Mouse (Mus musculus) hindbrain, embryonic 16.5 days (tissue): ENCODE measurements around the gene Cd38. TPM values are rescaled to one million over a fixed set of nuclear protein-coding genes. Genes with fewer than 3 reads are reported as not detected.

Source experiments
- ATAC-seq: fragments of 200-750 bp; cut with Nextera tagmentation; 2 replicates; pipeline ENCODE4 v1.8.0; 2017; ENCODE audit warnings: moderate TSS enrichment, moderate library complexity
- H3K27ac ChIP-seq: fragments of 300-500 bp; sonication (generic); 2 replicates; pipeline ENCODE4 v1.5.1; 2014; ENCODE audit warnings: low read depth, mild to moderate bottlenecking, control low read depth, low read length, moderate library complexity
- H3K27me3 ChIP-seq: fragments of 300-500 bp; sonication (generic); replicated peaks from 2 replicates; pipeline ENCODE4 v1.6.1; 2014; ENCODE audit warnings: low read length; ENCODE audit not compliant: control insufficient read depth, insufficient read depth
- H3K36me3 ChIP-seq: fragments of 300-500 bp; sonication (generic); 2 replicates; pipeline ENCODE4 v1.6.1; 2014; ENCODE audit warnings: mild to moderate bottlenecking, low read length, moderate library complexity, mixed read lengths; ENCODE audit not compliant: control insufficient read depth, insufficient read depth
- H3K4me1 ChIP-seq: fragments of 300-500 bp; sonication (generic); 2 replicates; pipeline ENCODE4 v1.6.1; 2014; ENCODE audit warnings: low read depth, low read length; ENCODE audit not compliant: control insufficient read depth, insufficient read depth
- H3K4me2 ChIP-seq: fragments of 300-500 bp; sonication (generic); 2 replicates; pipeline ENCODE4 v1.6.1; 2014; ENCODE audit warnings: mild to moderate bottlenecking, low read length, control low read depth, moderate library complexity
- H3K4me3 ChIP-seq: fragments of 300-500 bp; sonication (generic); 2 replicates; pipeline ENCODE4 v1.5.1; 2014; ENCODE audit warnings: mild to moderate bottlenecking, low read length, control low read depth, moderate library complexity
- H3K9ac ChIP-seq: fragments of 300-500 bp; sonication (generic); 2 replicates; pipeline ENCODE4 v1.6.1; 2014; ENCODE audit warnings: low read depth, mild to moderate bottlenecking, control low read depth, low read length, moderate library complexity
- H3K9me3 ChIP-seq: fragments of 300-500 bp; sonication (generic); 2 replicates; pipeline ENCODE4 v1.6.1; 2014; ENCODE audit warnings: mild to moderate bottlenecking, low read length, moderate library complexity; ENCODE audit not compliant: control insufficient read depth
- WGBS: fragments of 180-500 bp; shearing (Covaris S2); extraction: QIAGEN DNeasy Blood & Tissue Kit; methylation state at CpG from one replicate; pipeline ENCODE4 v1.1.7; 2014; 5-methylcytosine and 5-hydroxymethylcytosine counted together
- polyA plus RNA-seq: library from polyadenylated mRNA; unstranded; fragments of >200 nt; fragmentation: Nextera tagmentation; extraction: Ambion mirVana; gene quantifications from 2 replicates; pipeline ENCODE4 v1.2.1, GENCODE M21; 2015

Gene Cd38
- polyA plus RNA-seq, 1 experiment from 2014 or later, result 2.8 TPM

- ATAC-seq, result no peak
- Histone ChIP-seq H3K9ac (no peak overlapping the region), H3K9me3 (no peaks in the 10 kb centered on the region), H3K4me2 (no peak overlapping the region), H3K4me1 (no peaks in the 10 kb centered on the region), H3K36me3 (no peaks in the 10 kb centered on the region), H3K4me3 (no peak overlapping the region), H3K27ac (no peak overlapping the region), H3K27me3 (no peaks in the 10 kb centered on the region)
- 44% methylated on average over 5 of the region's 5 CpGs for WGBS
Measured at GRCm38 (mm10) chr5:43837372-43837771, 31.0 kb upstream of the Cd38 start.

- Histone ChIP-seq H3K4me3 (no peak overlapping the region), H3K27ac (no peak overlapping the region), H3K9ac (no peak overlapping the region; the same call in 1 of the 2 replicates), H3K36me3 (no peaks in the 10 kb centered on the region), H3K27me3 (no peaks in the 10 kb centered on the region), H3K9me3 (no peaks in the 10 kb centered on the region), H3K4me1 (no peaks in the 10 kb centered on the region), H3K4me2 (no peak overlapping the region)
- peak; percentile 76 for ATAC-seq
- 48% methylated on average over 11 of the region's 11 CpGs for WGBS
Measured at GRCm38 (mm10) chr5:43841144-43842010, 27.0 kb upstream of the Cd38 start.

DNA sequence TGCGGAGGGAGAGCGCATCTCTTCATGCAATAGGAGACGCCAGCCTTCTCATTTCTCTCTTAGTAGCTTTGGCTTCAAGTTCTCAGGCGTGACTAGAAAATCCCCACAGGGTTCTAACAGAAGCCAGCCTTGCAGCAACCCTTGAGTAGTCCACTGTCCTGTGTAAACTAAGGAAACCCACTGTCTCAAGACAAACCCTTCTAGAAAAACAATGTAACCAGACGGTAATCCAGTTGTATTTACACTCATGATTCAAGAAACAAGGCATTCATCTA, 26.4 kb upstream of the Cd38 start:
- no peak overlapping the region for H3K4me2 ChIP-seq
- no peak overlapping the region; the same call in 1 of the 2 replicates for H3K9ac ChIP-seq
- H3K27me3 ChIP-seq, result no peaks in the 10 kb centered on the region
- WGBS, result 82% methylated on average over 5 of the region's 5 CpGs
- H3K4me3 ChIP-seq, result no peak overlapping the region
- H3K4me1 ChIP-seq, result no peaks in the 10 kb centered on the region
- H3K36me3 ChIP-seq, result no peaks in the 10 kb centered on the region
- no peak for ATAC-seq
- no peaks in the 10 kb centered on the region for H3K9me3 ChIP-seq
- H3K27ac ChIP-seq, result no peak overlapping the region

- Histone ChIP-seq H3K9ac (no peak overlapping the region), H3K27me3 (no peaks in the 10 kb centered on the region), H3K4me3 (no peak overlapping the region), H3K4me1 (no peaks in the 10 kb centered on the region), H3K4me2 (no peak overlapping the region), H3K36me3 (no peaks in the 10 kb centered on the region), H3K27ac (no peak overlapping the region), H3K9me3 (no peaks in the 10 kb centered on the region)
- WGBS, result 72% methylated on average over 3 of the region's 3 CpGs
- ATAC-seq, result no peak
Measured at GRCm38 (mm10) chr5:43842576-43843155, 25.7 kb upstream of the Cd38 start.

DNA sequence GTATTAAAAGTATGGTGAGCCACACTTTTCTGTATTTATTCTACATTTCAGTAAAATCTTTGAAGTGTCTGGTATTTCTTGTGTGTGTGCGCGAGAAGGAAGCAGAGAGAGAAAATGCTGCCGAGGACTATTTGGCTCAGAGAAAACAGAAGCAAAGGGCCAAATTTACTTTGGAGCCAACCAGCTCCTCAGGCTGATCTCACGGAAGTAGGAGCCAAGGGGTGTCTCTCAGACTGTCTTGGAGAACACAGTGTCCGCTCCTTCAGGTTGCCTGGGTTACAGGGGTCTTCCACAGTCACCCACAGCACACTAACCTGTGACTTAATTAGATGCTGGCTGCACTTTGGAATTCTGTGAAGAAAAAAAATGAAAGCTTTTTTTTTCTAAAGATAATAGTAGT, 23.3 kb upstream of the Cd38 start:
- H3K4me1 ChIP-seq, result no peaks in the 10 kb centered on the region
- no peak overlapping the region for H3K4me2 ChIP-seq
- H3K4me3 ChIP-seq, result no peak overlapping the region
- H3K27me3 ChIP-seq, result no peaks in the 10 kb centered on the region
- H3K9ac ChIP-seq, result no peak overlapping the region
- WGBS, result 76% methylated on average over 5 of the region's 5 CpGs
- H3K36me3 ChIP-seq, result no peaks in the 10 kb centered on the region
- H3K9me3 ChIP-seq, result no peaks in the 10 kb centered on the region
- no peak overlapping the region for H3K27ac ChIP-seq
- no peak for ATAC-seq

DNA sequence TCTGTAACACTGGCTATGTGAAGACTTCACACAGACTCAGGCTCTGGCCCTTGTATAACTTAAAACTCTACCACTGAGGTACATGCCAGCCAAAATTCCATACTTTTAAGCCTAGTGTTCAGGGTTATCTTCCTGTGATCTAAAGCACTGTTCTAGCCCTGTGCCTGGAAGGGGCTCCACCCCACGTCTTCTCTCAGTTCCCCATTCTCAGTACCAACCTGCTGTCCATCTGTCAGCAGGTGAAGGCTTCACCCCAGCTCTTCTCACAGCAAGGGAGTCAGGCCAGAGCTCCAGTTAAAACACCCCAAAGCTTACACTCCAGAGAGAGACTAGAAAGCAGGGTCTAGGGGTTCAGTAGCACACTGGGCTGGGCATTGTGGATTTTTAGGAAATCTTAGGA, 22.7 kb upstream of the Cd38 start:
- WGBS, result 65% methylated on average over 1 of the region's 1 CpGs
- H3K27me3 ChIP-seq, result no peaks in the 10 kb centered on the region
- no peaks in the 10 kb centered on the region for H3K4me1 ChIP-seq
- no peak overlapping the region for H3K27ac ChIP-seq
- no peak overlapping the region for H3K4me2 ChIP-seq
- no peaks in the 10 kb centered on the region for H3K36me3 ChIP-seq
- no peaks in the 10 kb centered on the region for H3K9me3 ChIP-seq
- H3K9ac ChIP-seq, result no peak overlapping the region
- no peak for ATAC-seq
- no peak overlapping the region for H3K4me3 ChIP-seq

DNA sequence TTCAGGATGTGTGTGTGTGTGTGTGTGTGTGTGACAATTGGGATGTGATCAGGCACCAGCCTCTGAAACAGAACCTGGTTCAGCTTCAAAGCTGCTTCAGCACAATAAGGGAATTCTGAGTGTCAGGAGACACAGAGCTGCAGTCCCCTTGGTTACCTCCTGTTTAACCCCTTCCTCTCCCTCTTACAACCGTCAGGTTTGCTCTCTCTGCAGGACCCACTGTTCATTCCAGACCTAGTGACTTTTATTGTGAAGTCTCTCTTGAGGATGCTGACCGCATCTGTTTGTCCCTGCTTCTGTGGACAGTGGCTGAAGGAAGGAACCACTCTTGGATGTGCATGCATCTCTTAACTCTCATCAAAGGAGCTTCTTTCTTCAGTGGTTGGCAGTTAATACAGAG, 22.1 kb upstream of the Cd38 start:
- Histone ChIP-seq H3K9ac (no peak overlapping the region), H3K27ac (no peak overlapping the region), H3K9me3 (no peaks in the 10 kb centered on the region), H3K4me1 (no peaks in the 10 kb centered on the region), H3K36me3 (no peaks in the 10 kb centered on the region), H3K4me2 (no peak overlapping the region), H3K4me3 (no peak overlapping the region), H3K27me3 (no peaks in the 10 kb centered on the region)
- WGBS, result 35% methylated on average over 2 of the region's 2 CpGs
- no peak for ATAC-seq

DNA sequence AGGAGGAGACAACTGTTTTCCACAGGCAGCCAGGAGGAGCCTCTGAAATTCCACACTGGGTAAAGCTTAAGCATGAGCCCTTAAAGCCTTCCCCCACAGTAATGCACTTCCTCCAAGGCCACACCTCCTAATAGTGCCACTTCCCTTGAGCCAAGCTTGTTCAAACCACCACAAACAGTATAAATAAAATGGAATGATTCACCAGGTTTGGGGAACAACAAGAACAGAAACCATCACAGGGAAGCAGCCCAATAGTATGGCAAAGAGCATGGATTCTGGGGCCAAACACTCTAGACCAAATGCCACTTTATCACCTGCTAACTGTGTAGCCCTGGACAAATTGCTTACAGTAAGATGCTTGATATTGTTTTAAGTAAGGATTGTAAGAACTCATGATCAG, 20.8 kb upstream of the Cd38 start:
- H3K4me2 ChIP-seq, result no peak overlapping the region
- no peak for ATAC-seq
- no peak overlapping the region for H3K4me3 ChIP-seq
- no peak overlapping the region for H3K9ac ChIP-seq
- no peaks in the 10 kb centered on the region for H3K4me1 ChIP-seq
- H3K36me3 ChIP-seq, result no peaks in the 10 kb centered on the region
- no peaks in the 10 kb centered on the region for H3K27me3 ChIP-seq
- H3K9me3 ChIP-seq, result no peaks in the 10 kb centered on the region
- no peak overlapping the region for H3K27ac ChIP-seq

DNA sequence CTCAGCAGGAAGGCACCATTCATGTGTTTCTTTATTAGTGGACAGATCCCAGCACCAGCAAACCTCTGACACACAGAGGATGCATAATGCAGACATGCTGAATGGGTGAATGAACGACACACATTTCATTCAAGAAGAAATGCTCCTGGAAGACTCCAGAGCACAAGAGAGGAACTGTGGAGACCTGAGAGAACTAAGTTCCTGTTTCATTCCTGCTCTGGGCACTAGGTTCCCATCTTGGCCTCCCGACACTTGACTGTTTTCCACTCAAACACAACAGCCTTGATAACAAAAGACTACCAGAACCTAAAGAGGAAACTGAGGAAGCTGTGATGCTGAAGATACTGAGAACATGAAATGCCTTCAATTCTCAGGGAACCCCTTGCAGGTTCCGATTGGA, 20.1 kb upstream of the Cd38 start:
- Histone ChIP-seq H3K36me3 (no peaks in the 10 kb centered on the region), H3K4me1 (no peaks in the 10 kb centered on the region), H3K4me3 (no peak overlapping the region), H3K4me2 (no peak overlapping the region), H3K9ac (no peak overlapping the region), H3K27me3 (no peaks in the 10 kb centered on the region), H3K9me3 (no peaks in the 10 kb centered on the region), H3K27ac (no peak overlapping the region)
- 91% methylated on average over 3 of the region's 3 CpGs for WGBS
- ATAC-seq, result no peak
